Mouse (Mus musculus): ENCODE measurements at regions not wholly inside any gene's neighbourhood (a gene's known extent, or its start where the extent isn't known, plus 50 kb on each side); places are given as distances from the start of the nearest gene placed in this dataset.

DNA sequence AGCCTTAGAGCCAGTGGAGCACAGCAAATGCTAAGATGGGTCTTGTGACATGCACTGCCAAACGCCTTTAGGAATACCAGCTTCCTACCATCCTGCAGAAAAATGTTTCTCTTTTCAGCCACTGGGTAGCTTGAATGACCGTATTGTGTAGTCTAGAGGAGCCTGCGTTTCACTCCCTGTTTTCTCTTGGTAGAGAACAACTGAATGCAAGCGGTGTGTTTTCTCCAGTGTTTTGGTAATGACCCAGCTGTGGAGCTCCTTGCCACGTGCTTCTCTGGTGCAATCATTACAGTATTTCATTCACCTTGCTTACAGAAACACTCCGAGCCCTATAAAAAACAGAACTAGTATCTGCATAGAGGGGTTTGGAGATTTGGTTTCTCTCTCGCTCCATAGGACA is 193.5 kb downstream of the Rdh14 start:
- Histone ChIP-seq H3K4me3 (replicated peaks; ENCODE audit: control insufficient read depth, low read depth, low read length) (no peak overlapping the region), H3K27ac (ENCODE audit: control insufficient read depth, insufficient read depth, low read depth, low read length, poor library complexity) (no peak overlapping the region), H3K4me1 (ENCODE audit: control insufficient read depth, insufficient read depth, low read length) (no peaks in the 10 kb centered on the region)
- TF ChIP-seq POLR2A (IDR thresholded peaks at IDR 0.05; ENCODE audit: borderline replicate concordance, control insufficient read depth, low read depth, low read length) (no peak), CTCF (IDR thresholded peaks at IDR 0.05; ENCODE audit: control insufficient read depth, insufficient read depth, low read length) (no peak)
- 71% methylated on average over 7 of the region's 7 CpGs for WGBS

DNA sequence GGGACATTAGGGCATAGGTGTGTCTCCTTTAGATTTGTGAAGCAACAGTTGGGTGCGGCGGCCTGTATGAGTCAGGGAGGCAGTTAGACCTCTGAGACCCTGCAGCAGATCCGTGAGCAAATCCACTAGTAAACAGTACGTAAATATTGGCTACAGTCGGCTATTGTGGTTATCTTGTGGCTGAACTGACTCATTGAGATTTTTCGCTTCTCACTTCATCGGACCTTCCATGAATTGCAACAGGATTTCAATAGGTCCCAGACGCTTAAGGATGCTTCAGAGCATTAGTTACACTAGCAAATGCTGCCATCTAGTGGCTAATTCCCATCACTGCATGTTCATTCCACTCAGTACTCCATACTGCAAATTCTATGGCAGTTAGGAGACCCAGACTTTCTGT is 199.0 kb downstream of the Rdh14 start:
- H3K4me3 ChIP-seq (replicated peaks; ENCODE audit: control insufficient read depth, low read depth, low read length) = no peak overlapping the region
- no peaks in the 10 kb centered on the region for H3K4me1 ChIP-seq (ENCODE audit: control insufficient read depth, insufficient read depth, low read length)
- no peak for TF ChIP-seq POLR2A (IDR thresholded peaks at IDR 0.05; ENCODE audit: borderline replicate concordance, control insufficient read depth, low read depth, low read length)
- no peak for TF ChIP-seq CTCF (IDR thresholded peaks at IDR 0.05; ENCODE audit: control insufficient read depth, insufficient read depth, low read length)
- 33% methylated on average over 8 of the region's 8 CpGs for WGBS
- no peak overlapping the region for H3K27ac ChIP-seq (ENCODE audit: control insufficient read depth, insufficient read depth, low read depth, low read length, poor library complexity)

DNA sequence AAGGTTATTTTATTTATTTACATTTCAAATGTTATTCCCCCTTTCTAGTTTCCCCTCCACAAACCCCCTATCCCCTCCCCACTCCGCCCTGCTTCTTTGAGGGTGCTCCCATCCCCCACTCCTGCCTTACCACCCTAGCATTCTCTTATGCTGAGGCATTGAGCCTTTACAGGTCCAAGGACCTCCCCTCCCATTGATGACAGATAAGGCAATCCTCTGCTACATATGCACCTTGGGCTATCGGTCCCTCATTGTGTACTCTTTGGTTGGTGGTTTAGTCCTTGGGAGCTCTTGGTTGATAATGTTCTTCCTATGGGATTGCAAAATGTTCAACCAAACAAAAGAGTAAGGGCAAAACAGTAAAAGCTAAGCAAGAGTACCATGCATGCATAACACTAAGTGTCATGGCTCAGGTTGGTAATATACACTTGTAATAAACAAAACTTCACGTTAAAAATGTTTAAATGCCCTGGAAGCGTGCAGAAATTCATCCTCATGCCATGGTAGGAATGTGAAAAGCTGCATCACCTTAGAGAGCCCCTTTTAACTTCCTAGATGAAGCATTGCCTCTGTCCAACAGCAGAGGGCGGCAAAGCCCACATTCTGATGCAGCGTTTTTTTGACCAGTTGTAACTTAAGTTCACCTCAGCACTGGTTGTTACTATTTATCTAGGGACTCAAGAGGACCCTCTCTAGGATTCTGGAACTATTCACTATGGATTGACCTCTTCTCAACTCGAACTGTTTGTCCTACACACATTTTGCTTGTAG is 207.6 kb downstream of the Rdh14 start:
- WGBS = 15% methylated on average over 7 of the region's 7 CpGs
- TF ChIP-seq POLR2A (IDR thresholded peaks at IDR 0.05; ENCODE audit: borderline replicate concordance, control insufficient read depth, low read depth, low read length) = no peak
- TF ChIP-seq CTCF (IDR thresholded peaks at IDR 0.05; ENCODE audit: control insufficient read depth, insufficient read depth, low read length) = peak; percentile 27; the same call in 1 of the 2 replicates
- Histone ChIP-seq H3K27ac (ENCODE audit: control insufficient read depth, insufficient read depth, low read depth, low read length, poor library complexity) (no peak overlapping the region), H3K4me1 (ENCODE audit: control insufficient read depth, insufficient read depth, low read length) (no peaks in the 10 kb centered on the region), H3K4me3 (replicated peaks; ENCODE audit: control insufficient read depth, low read depth, low read length) (no peak overlapping the region)

- Histone ChIP-seq H3K4me3 (replicated peaks; ENCODE audit: control insufficient read depth, low read depth, low read length) (no peak overlapping the region), H3K27ac (ENCODE audit: control insufficient read depth, insufficient read depth, low read depth, low read length, poor library complexity) (no peak overlapping the region), H3K4me1 (ENCODE audit: control insufficient read depth, insufficient read depth, low read length) (no peaks in the 10 kb centered on the region)
- TF ChIP-seq CTCF (IDR thresholded peaks at IDR 0.05; ENCODE audit: control insufficient read depth, insufficient read depth, low read length) = no peak
- no peak for TF ChIP-seq POLR2A (IDR thresholded peaks at IDR 0.05; ENCODE audit: borderline replicate concordance, control insufficient read depth, low read depth, low read length)
- 69% methylated on average over 6 of the region's 6 CpGs for WGBS
These were observed 209.5 kb downstream of the Rdh14 start for GRCm38 (mm10) chr12:10600111-10600510.

DNA sequence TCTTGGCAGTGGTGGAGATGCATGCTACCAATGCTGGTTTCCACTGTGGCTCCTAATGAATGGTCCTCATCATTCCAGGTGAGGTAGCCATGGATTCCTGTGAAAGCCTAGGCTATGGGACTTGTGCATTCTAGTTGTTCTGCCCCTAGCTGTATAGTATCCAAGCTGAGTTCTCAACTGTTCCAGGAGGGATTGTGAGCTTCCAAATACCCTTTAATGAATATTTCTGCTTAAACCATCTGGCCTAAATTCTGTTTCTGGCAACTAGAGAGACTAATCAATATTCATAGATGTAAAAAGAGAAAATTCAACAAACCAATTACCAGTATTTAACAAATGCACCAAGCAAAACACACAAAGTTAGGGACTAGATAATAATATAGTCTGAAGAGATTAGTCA is 227.7 kb downstream of the Rdh14 start:
- Histone ChIP-seq H3K4me3 (replicated peaks; ENCODE audit: control insufficient read depth, low read depth, low read length) (no peak overlapping the region), H3K27ac (ENCODE audit: control insufficient read depth, insufficient read depth, low read depth, low read length, poor library complexity) (no peak overlapping the region), H3K4me1 (ENCODE audit: control insufficient read depth, insufficient read depth, low read length) (no peaks in the 10 kb centered on the region)
- TF ChIP-seq CTCF (IDR thresholded peaks at IDR 0.05; ENCODE audit: control insufficient read depth, insufficient read depth, low read length) (no peak), POLR2A (IDR thresholded peaks at IDR 0.05; ENCODE audit: borderline replicate concordance, control insufficient read depth, low read depth, low read length) (no peak)

- Histone ChIP-seq H3K4me1 (ENCODE audit: control insufficient read depth, insufficient read depth, low read length) (no peaks in the 10 kb centered on the region), H3K4me3 (replicated peaks; ENCODE audit: control insufficient read depth, low read depth, low read length) (no peak overlapping the region), H3K27ac (ENCODE audit: control insufficient read depth, insufficient read depth, low read depth, low read length, poor library complexity) (no peak overlapping the region)
- TF ChIP-seq POLR2A (IDR thresholded peaks at IDR 0.05; ENCODE audit: borderline replicate concordance, control insufficient read depth, low read depth, low read length) (no peak), CTCF (IDR thresholded peaks at IDR 0.05; ENCODE audit: control insufficient read depth, insufficient read depth, low read length) (no peak)
- WGBS = 80% methylated on average over 3 of the region's 3 CpGs
These were observed 230.0 kb downstream of the Rdh14 start for GRCm38 (mm10) chr12:10620541-10620940.

GRCm38 (mm10) chr12:10638591-10638990 is 248.0 kb downstream of the Rdh14 start:
- TF ChIP-seq POLR2A (IDR thresholded peaks at IDR 0.05; ENCODE audit: borderline replicate concordance, control insufficient read depth, low read depth, low read length) (no peak), CTCF (IDR thresholded peaks at IDR 0.05; ENCODE audit: control insufficient read depth, insufficient read depth, low read length) (no peak)
- no peak overlapping the region for H3K4me3 ChIP-seq (replicated peaks; ENCODE audit: control insufficient read depth, low read depth, low read length)
- 70% methylated on average over 3 of the region's 3 CpGs for WGBS
- H3K4me1 ChIP-seq (ENCODE audit: control insufficient read depth, insufficient read depth, low read length) = no peaks in the 10 kb centered on the region
- no peak overlapping the region for H3K27ac ChIP-seq (ENCODE audit: control insufficient read depth, insufficient read depth, low read depth, low read length, poor library complexity)

- no peak overlapping the region for H3K27ac ChIP-seq (ENCODE audit: control insufficient read depth, insufficient read depth, low read depth, low read length, poor library complexity)
- H3K4me3 ChIP-seq (replicated peaks; ENCODE audit: control insufficient read depth, low read depth, low read length) = no peak overlapping the region
- H3K4me1 ChIP-seq (ENCODE audit: control insufficient read depth, insufficient read depth, low read length) = no peaks in the 10 kb centered on the region
- TF ChIP-seq POLR2A (IDR thresholded peaks at IDR 0.05; ENCODE audit: borderline replicate concordance, control insufficient read depth, low read depth, low read length) (no peak), CTCF (IDR thresholded peaks at IDR 0.05; ENCODE audit: control insufficient read depth, insufficient read depth, low read length) (no peak)
- WGBS = 79% methylated on average over 6 of the region's 6 CpGs
These were observed 264.1 kb downstream of the Rdh14 start for GRCm38 (mm10) chr12:10654466-10655184.

All from bone marrow, adult 2 months (tissue).